Mouse (Mus musculus): ENCODE measurements at regions not wholly inside any gene's neighbourhood (a gene's known extent, or its start where the extent isn't known, plus 50 kb on each side); places are given as distances from the start of the nearest gene placed in this dataset.

- TF ChIP-seq POLR2A (IDR thresholded peaks at IDR 0.05; ENCODE audit: low read depth, low read length) (no peak), CTCF (IDR thresholded peaks at IDR 0.05; ENCODE audit: extremely low read depth, insufficient read depth, insufficient read length, insufficient replicate concordance) (no peak)
- Histone ChIP-seq H3K27ac (ENCODE audit: insufficient read depth, low read length) (no peak overlapping the region), H3K27me3 (ENCODE audit: control insufficient read depth, insufficient read depth, low read length) (no peaks in the 10 kb centered on the region), H3K4me3 (ENCODE audit: extremely low read depth, insufficient read depth, insufficient read length) (no peak overlapping the region), H3K36me3 (ENCODE audit: control insufficient read depth, insufficient read depth, low read length) (no peaks in the 10 kb centered on the region), H3K4me1 (ENCODE audit: control insufficient read depth, insufficient read depth, insufficient read length) (no peaks in the 10 kb centered on the region)
- DNase-seq (ENCODE audit: low read depth in 1 of 2, low spot score in 2 of 2), result no peak
- WGBS, result 82% methylated on average over 3 of the region's 3 CpGs
These were observed 459.3 kb upstream of the Jag1 start for GRCm38 (mm10) chr2:137575750-137576149.

GRCm38 (mm10) chr2:137574845-137575449 is 458.5 kb upstream of the Jag1 start:
- Histone ChIP-seq H3K4me3 (ENCODE audit: extremely low read depth, insufficient read depth, insufficient read length) (no peak overlapping the region), H3K27me3 (ENCODE audit: control insufficient read depth, insufficient read depth, low read length) (no peaks in the 10 kb centered on the region), H3K27ac (ENCODE audit: insufficient read depth, low read length) (no peak overlapping the region), H3K4me1 (ENCODE audit: control insufficient read depth, insufficient read depth, insufficient read length) (no peaks in the 10 kb centered on the region), H3K36me3 (ENCODE audit: control insufficient read depth, insufficient read depth, low read length) (no peaks in the 10 kb centered on the region)
- no peak for DNase-seq (ENCODE audit: low read depth in 1 of 2, low spot score in 2 of 2)
- no peak for TF ChIP-seq CTCF (IDR thresholded peaks at IDR 0.05; ENCODE audit: extremely low read depth, insufficient read depth, insufficient read length, insufficient replicate concordance)
- no peak for TF ChIP-seq POLR2A (IDR thresholded peaks at IDR 0.05; ENCODE audit: low read depth, low read length)
- WGBS, result 66% methylated on average over 4 of the region's 4 CpGs

- no peak for TF ChIP-seq CTCF (IDR thresholded peaks at IDR 0.05; ENCODE audit: extremely low read depth, insufficient read depth, insufficient read length, insufficient replicate concordance)
- TF ChIP-seq POLR2A (IDR thresholded peaks at IDR 0.05; ENCODE audit: low read depth, low read length), result no peak
- no peaks in the 10 kb centered on the region for H3K4me1 ChIP-seq (ENCODE audit: control insufficient read depth, insufficient read depth, insufficient read length)
- H3K4me3 ChIP-seq (ENCODE audit: extremely low read depth, insufficient read depth, insufficient read length), result no peak overlapping the region
- no peaks in the 10 kb centered on the region for H3K36me3 ChIP-seq (ENCODE audit: control insufficient read depth, insufficient read depth, low read length)
- DNase-seq (ENCODE audit: low read depth in 1 of 2, low spot score in 2 of 2), result no peak
- H3K27me3 ChIP-seq (ENCODE audit: control insufficient read depth, insufficient read depth, low read length), result no peaks in the 10 kb centered on the region
- WGBS, result 70% methylated on average over 1 of the region's 1 CpGs
- H3K27ac ChIP-seq (ENCODE audit: insufficient read depth, low read length), result no peak overlapping the region
These were observed 454.7 kb upstream of the Jag1 start for GRCm38 (mm10) chr2:137571146-137571545.

- Histone ChIP-seq H3K27me3 (ENCODE audit: control insufficient read depth, insufficient read depth, low read length) (no peaks in the 10 kb centered on the region), H3K27ac (ENCODE audit: insufficient read depth, low read length) (no peak overlapping the region), H3K36me3 (ENCODE audit: control insufficient read depth, insufficient read depth, low read length) (no peaks in the 10 kb centered on the region), H3K4me3 (ENCODE audit: extremely low read depth, insufficient read depth, insufficient read length) (no peak overlapping the region), H3K4me1 (ENCODE audit: control insufficient read depth, insufficient read depth, insufficient read length) (no peaks in the 10 kb centered on the region)
- no peak for DNase-seq (ENCODE audit: low read depth in 1 of 2, low spot score in 2 of 2)
- WGBS, result 89% methylated on average over 3 of the region's 3 CpGs
- no peak for TF ChIP-seq POLR2A (IDR thresholded peaks at IDR 0.05; ENCODE audit: low read depth, low read length)
- no peak for TF ChIP-seq CTCF (IDR thresholded peaks at IDR 0.05; ENCODE audit: extremely low read depth, insufficient read depth, insufficient read length, insufficient replicate concordance)
These were observed 450.2 kb upstream of the Jag1 start for GRCm38 (mm10) chr2:137566619-137567018.

GRCm38 (mm10) chr2:137564064-137564624 is 447.7 kb upstream of the Jag1 start:
- no peak overlapping the region for H3K4me3 ChIP-seq (ENCODE audit: extremely low read depth, insufficient read depth, insufficient read length)
- TF ChIP-seq POLR2A (IDR thresholded peaks at IDR 0.05; ENCODE audit: low read depth, low read length) (no peak), CTCF (IDR thresholded peaks at IDR 0.05; ENCODE audit: extremely low read depth, insufficient read depth, insufficient read length, insufficient replicate concordance) (no peak)
- no peaks in the 10 kb centered on the region for H3K36me3 ChIP-seq (ENCODE audit: control insufficient read depth, insufficient read depth, low read length)
- no peaks in the 10 kb centered on the region for H3K4me1 ChIP-seq (ENCODE audit: control insufficient read depth, insufficient read depth, insufficient read length)
- 80% methylated on average over 5 of the region's 5 CpGs for WGBS
- no peaks in the 10 kb centered on the region for H3K27me3 ChIP-seq (ENCODE audit: control insufficient read depth, insufficient read depth, low read length)
- no peak overlapping the region for H3K27ac ChIP-seq (ENCODE audit: insufficient read depth, low read length)
- no peak for DNase-seq (ENCODE audit: low read depth in 1 of 2, low spot score in 2 of 2)

- DNase-seq (ENCODE audit: low read depth in 1 of 2, low spot score in 2 of 2), result no peak
- Histone ChIP-seq H3K27ac (ENCODE audit: insufficient read depth, low read length) (no peak overlapping the region), H3K27me3 (ENCODE audit: control insufficient read depth, insufficient read depth, low read length) (no peaks in the 10 kb centered on the region), H3K4me3 (ENCODE audit: extremely low read depth, insufficient read depth, insufficient read length) (no peak overlapping the region), H3K36me3 (ENCODE audit: control insufficient read depth, insufficient read depth, low read length) (no peaks in the 10 kb centered on the region), H3K4me1 (ENCODE audit: control insufficient read depth, insufficient read depth, insufficient read length) (no peaks in the 10 kb centered on the region)
- TF ChIP-seq CTCF (IDR thresholded peaks at IDR 0.05; ENCODE audit: extremely low read depth, insufficient read depth, insufficient read length, insufficient replicate concordance), result no peak
- TF ChIP-seq POLR2A (IDR thresholded peaks at IDR 0.05; ENCODE audit: low read depth, low read length), result no peak
- WGBS, result 68% methylated on average over 4 of the region's 4 CpGs
These were observed 443.9 kb upstream of the Jag1 start for GRCm38 (mm10) chr2:137560366-137560765.

GRCm38 (mm10) chr2:137553871-137554270 is 437.4 kb upstream of the Jag1 start:
- WGBS, result 76% methylated on average over 2 of the region's 2 CpGs
- Histone ChIP-seq H3K4me3 (ENCODE audit: extremely low read depth, insufficient read depth, insufficient read length) (no peak overlapping the region), H3K27me3 (ENCODE audit: control insufficient read depth, insufficient read depth, low read length) (no peaks in the 10 kb centered on the region), H3K4me1 (ENCODE audit: control insufficient read depth, insufficient read depth, insufficient read length) (no peaks in the 10 kb centered on the region), H3K36me3 (ENCODE audit: control insufficient read depth, insufficient read depth, low read length) (no peaks in the 10 kb centered on the region), H3K27ac (ENCODE audit: insufficient read depth, low read length) (no peak overlapping the region)
- TF ChIP-seq POLR2A (IDR thresholded peaks at IDR 0.05; ENCODE audit: low read depth, low read length), result no peak
- no peak for TF ChIP-seq CTCF (IDR thresholded peaks at IDR 0.05; ENCODE audit: extremely low read depth, insufficient read depth, insufficient read length, insufficient replicate concordance)
- no peak for DNase-seq (ENCODE audit: low read depth in 1 of 2, low spot score in 2 of 2)
